Mouse (Mus musculus) brain, embryonic 14.5 days (tissue): ENCODE data around the gene Calhm3.

ENCODE experiments used
- CTCF ChIP-seq: fragments of 200-500 bp; IDR thresholded peaks from 2 replicates; pipeline ENCODE4 v1.5.1; 2012; ENCODE audit warnings: inconsistent platforms, mild to moderate bottlenecking, moderate library complexity, borderline replicate concordance; ENCODE audit not compliant: insufficient read depth, insufficient read length; ENCODE audit errors: extremely low read depth
- POLR2A ChIP-seq: fragments of 200-500 bp; IDR thresholded peaks from 2 replicates; pipeline ENCODE4 v1.6.1; 2012; ENCODE audit warnings: mild to moderate bottlenecking, inconsistent platforms, borderline replicate concordance; ENCODE audit not compliant: poor library complexity, insufficient read depth, insufficient read length, severe bottlenecking; ENCODE audit errors: extremely low read depth

GRCm38 (mm10) chr19:47166758-47167157, 9.2 kb upstream of the Calhm3 start:
- no peak for TF ChIP-seq POLR2A
- no peak for TF ChIP-seq CTCF
